Mouse (Mus musculus): ENCODE measurements around the gene Calhm5.

GRCm38 (mm10) chr10:34090481-34090880 lies 5.8 kb downstream of the Calhm5 start:
- TF ChIP-seq CTCF (IDR thresholded peaks at IDR 0.05; ENCODE audit: extremely low read depth, insufficient read depth, insufficient read length, insufficient replicate concordance) = no peak
- no peak for TF ChIP-seq POLR2A (IDR thresholded peaks at IDR 0.05; ENCODE audit: low read depth, low read length)

All from spleen, adult 2 months (tissue).